Mouse (Mus musculus) C2C12 (cell line): ENCODE results near the gene Art1.

ENCODE experiments used
- CTCF ChIP-seq: IDR thresholded peaks from one replicate; pipeline ENCODE4 v1.5.1; 2011; ENCODE audit not compliant: control insufficient read depth, insufficient read depth, insufficient read length
- USF1 ChIP-seq: IDR thresholded peaks from one replicate; pipeline ENCODE4 v1.6.1; 2011; ENCODE audit warnings: low read depth, mild to moderate bottlenecking, control low read depth, moderate library complexity

GRCm38 (mm10) chr7:102137464-102137863 is 35.9 kb downstream of the Art1 start:
- no peak for TF ChIP-seq CTCF
- no peak for TF ChIP-seq USF1
